In genomic region chr6:11594936-11595335, GRCm38 (mm10) we compare ENCODE assay signal across 13 mouse cellular contexts.
DNase-seq lines count a peak whose midpoint lies in the region; ATAC-seq and TF ChIP-seq lines count a peak whose summit lies in the region.
"Had no signal": no experiment of that assay in that cellular context is flagged by ENCODE, and none has a peak within 500 bp of the region (broad histone marks: within the 10 kb centered on the region; RNA-seq: fewer than 3 reads in every experiment).

No protein-coding gene starts in this region.

- DNase-seq in forebrain, postnatal 0 days, result peak; percentile 48
- no peak for DNase-seq in liver, embryonic 14.5 days (ENCODE audit: low read depth in 3 of 3, low spot score in 3 of 3)
- DNase-seq in liver, postnatal 0 days, result no peak
- DNase-seq in brain, adult 2 months (ENCODE audit: low read depth, low spot score), result peak; percentile 8
- no peak for DNase-seq in thymus, postnatal 14 days
- no peak for DNase-seq in retina, postnatal 1 day
- DNase-seq: gastrocnemius, postnatal 25 days; lung, postnatal 36 days had no signal

- no peak overlapping the region for H3K4me2 ChIP-seq in forebrain, postnatal 0 days (ENCODE audit: low read depth)
- H3K4me2 ChIP-seq in forebrain, embryonic 16.5 days (ENCODE audit: low read length), result no peak overlapping the region
- no peak overlapping the region for H3K4me2 ChIP-seq in liver, embryonic 14.5 days (ENCODE audit: low read depth)
- no peak overlapping the region for H3K4me2 ChIP-seq in liver, postnatal 0 days (ENCODE audit: low read depth, low read length)
- H3K4me2 ChIP-seq in midbrain, embryonic 13.5 days (replicated peaks), result no peak overlapping the region
- H3K4me2 ChIP-seq: limb, embryonic 15.5 days had no signal

- no peak overlapping the region for H3K27ac ChIP-seq in forebrain, postnatal 0 days (ENCODE audit: low read depth, low read length)
- no peak overlapping the region for H3K27ac ChIP-seq in forebrain, embryonic 16.5 days (ENCODE audit: low read length)
- no peak overlapping the region for H3K27ac ChIP-seq in liver, embryonic 14.5 days
- H3K27ac ChIP-seq in liver, postnatal 0 days (ENCODE audit: low read depth), result no peak overlapping the region
- H3K27ac ChIP-seq in midbrain, embryonic 13.5 days, result no peak overlapping the region
- H3K27ac ChIP-seq: limb, embryonic 15.5 days had no signal

- H3K36me3 ChIP-seq in forebrain, postnatal 0 days (ENCODE audit: insufficient read depth), result no peaks in the 10 kb centered on the region
- no peaks in the 10 kb centered on the region for H3K36me3 ChIP-seq in forebrain, embryonic 16.5 days (ENCODE audit: control insufficient read depth, insufficient read depth)
- no peaks in the 10 kb centered on the region for H3K36me3 ChIP-seq in liver, embryonic 14.5 days (replicated peaks; ENCODE audit: control insufficient read depth, insufficient read depth, low read depth)
- no peaks in the 10 kb centered on the region for H3K36me3 ChIP-seq in liver, postnatal 0 days (replicated peaks; ENCODE audit: insufficient read depth, low read length)
- H3K36me3 ChIP-seq in midbrain, embryonic 13.5 days, result no peaks in the 10 kb centered on the region
- H3K36me3 ChIP-seq: limb, embryonic 15.5 days had no signal

- no peak overlapping the region for H3K9ac ChIP-seq in forebrain, postnatal 0 days
- no peak overlapping the region for H3K9ac ChIP-seq in forebrain, embryonic 16.5 days (replicated peaks; ENCODE audit: low read depth, low read length)
- H3K9ac ChIP-seq in liver, embryonic 14.5 days (replicated peaks), result no peak overlapping the region
- no peak overlapping the region for H3K9ac ChIP-seq in liver, postnatal 0 days (replicated peaks)
- no peak overlapping the region for H3K9ac ChIP-seq in midbrain, embryonic 13.5 days (replicated peaks)
- H3K9ac ChIP-seq: limb, embryonic 15.5 days had no signal

- no peak overlapping the region for H3K4me3 ChIP-seq in forebrain, postnatal 0 days (ENCODE audit: low read depth, low read length)
- no peak overlapping the region for H3K4me3 ChIP-seq in forebrain, embryonic 16.5 days (replicated peaks; ENCODE audit: low read length)
- H3K4me3 ChIP-seq in liver, embryonic 14.5 days (ENCODE audit: insufficient read depth in 1 of 2, low read depth in 2 of 2, low read length in 2 of 2), result no peak overlapping the region
- H3K4me3 ChIP-seq in liver, postnatal 0 days (ENCODE audit: low read depth, low read length), result no peak overlapping the region
- H3K4me3 ChIP-seq in midbrain, embryonic 13.5 days (replicated peaks), result no peak overlapping the region
- H3K4me3 ChIP-seq: erythroblast, embryonic 14.5 days; limb, embryonic 15.5 days had no signal

- H3K4me1 ChIP-seq in forebrain, postnatal 0 days (ENCODE audit: insufficient read depth), result no peaks in the 10 kb centered on the region
- H3K4me1 ChIP-seq in forebrain, embryonic 16.5 days (replicated peaks; ENCODE audit: control insufficient read depth, insufficient read depth, low read length), result peaks cover 5% of the 10 kb centered on the region; the same call in 1 of the 2 replicates
- H3K4me1 ChIP-seq in liver, embryonic 14.5 days (replicated peaks; ENCODE audit: control insufficient read depth in 2 of 2, insufficient read depth in 2 of 2, low read length in 1 of 2), result no peaks in the 10 kb centered on the region; a peak in 1 of 4 replicates
- no peaks in the 10 kb centered on the region for H3K4me1 ChIP-seq in liver, postnatal 0 days (ENCODE audit: insufficient read depth)
- no peaks in the 10 kb centered on the region for H3K4me1 ChIP-seq in midbrain, embryonic 13.5 days (replicated peaks)

- no peaks in the 10 kb centered on the region for H3K9me3 ChIP-seq in forebrain, postnatal 0 days (ENCODE audit: low read length)
- H3K9me3 ChIP-seq in forebrain, embryonic 16.5 days (ENCODE audit: control insufficient read depth, low read length), result no peaks in the 10 kb centered on the region
- no peaks in the 10 kb centered on the region for H3K9me3 ChIP-seq in liver, embryonic 14.5 days (ENCODE audit: control insufficient read depth, low read length)
- H3K9me3 ChIP-seq in liver, postnatal 0 days (ENCODE audit: low read length), result no peaks in the 10 kb centered on the region
- H3K9me3 ChIP-seq in midbrain, embryonic 13.5 days, result no peaks in the 10 kb centered on the region
- H3K9me3 ChIP-seq: limb, embryonic 15.5 days had no signal

- WGBS in forebrain, postnatal 0 days, result 30% methylated on average over 2 of the region's 2 CpGs
- WGBS in forebrain, embryonic 16.5 days, result 27% methylated on average over 2 of the region's 2 CpGs
- 31% methylated on average over 2 of the region's 2 CpGs for WGBS in liver, embryonic 14.5 days (ENCODE audit: insufficient replicate concordance)
- 52% methylated on average over 2 of the region's 2 CpGs for WGBS in liver, postnatal 0 days (ENCODE audit: insufficient replicate concordance)
- 38% methylated on average over 2 of the region's 2 CpGs for WGBS in midbrain, embryonic 13.5 days

- TF ChIP-seq CTCF in forebrain, postnatal 0 days (IDR thresholded peaks at IDR 0.05; ENCODE audit: low read depth), result peak; percentile 50
- 0 out of 2 replicates have a peak, but pooled peaks have one; percentile 4 for TF ChIP-seq CTCF in liver, embryonic 14.5 days (IDR thresholded peaks at IDR 0.05; ENCODE audit: low read depth)
- TF ChIP-seq CTCF in liver, postnatal 0 days (IDR thresholded peaks at IDR 0.05; ENCODE audit: low read depth), result no peak

- TF ChIP-seq EP300 in liver, embryonic 14.5 days (IDR thresholded peaks at IDR 0.05; ENCODE audit: low read depth), result no peak
- no peak for TF ChIP-seq EP300 in liver, postnatal 0 days (IDR thresholded peaks at IDR 0.05; ENCODE audit: low read depth)

- no peaks in the 10 kb centered on the region for H3K27me3 ChIP-seq in forebrain, postnatal 0 days (ENCODE audit: insufficient read depth, low read length)
- no peaks in the 10 kb centered on the region for H3K27me3 ChIP-seq in forebrain, embryonic 16.5 days (replicated peaks; ENCODE audit: control insufficient read depth, insufficient read depth, low read length)
- no peaks in the 10 kb centered on the region for H3K27me3 ChIP-seq in liver, embryonic 14.5 days (ENCODE audit: control insufficient read depth, insufficient read depth, low read length)
- no peaks in the 10 kb centered on the region for H3K27me3 ChIP-seq in liver, postnatal 0 days (ENCODE audit: insufficient read depth, low read length)
- H3K27me3 ChIP-seq in midbrain, embryonic 13.5 days, result no peaks in the 10 kb centered on the region
- H3K27me3 ChIP-seq: CH12.LX; limb, embryonic 15.5 days had no signal

- no peak for ATAC-seq in forebrain, postnatal 0 days
- no peak for ATAC-seq in forebrain, embryonic 16.5 days
- ATAC-seq in liver, embryonic 14.5 days (ENCODE audit: insufficient read depth), result no peak
- ATAC-seq in liver, postnatal 0 days, result no peak
- 0 out of 2 replicates have a peak, but pooled peaks have one; percentile 34 for ATAC-seq in midbrain, embryonic 13.5 days

Comparison
In these comparisons a context has a peak if more than half of its experiments do, and no peak if none do; other contexts are left out.
1. DNase-seq: peak in forebrain, postnatal 0 days (single experiment) and brain, adult 2 months (single experiment); none in liver, embryonic 14.5 days (0 of 3), liver, postnatal 0 days (single experiment), thymus, postnatal 14 days (single experiment) and retina, postnatal 1 day (single experiment).